Mouse (Mus musculus) heart, embryonic 10.5 days (tissue): ENCODE results near the gene Ctnna3. TPM values are rescaled to one million over a fixed set of nuclear protein-coding genes. Genes with fewer than 3 reads are reported as not detected.

Experiments
- DNase-seq: peaks from one replicate; pipeline ENCODE4 v3.0.0-alpha.2; 2017; ENCODE audit warnings: low spot score
- H3K27ac ChIP-seq: fragments of 300-500 bp; sonication (generic); 2 replicates; pipeline ENCODE4 v1.5.1; 2016; ENCODE audit warnings: mild to moderate bottlenecking
- H3K27me3 ChIP-seq: fragments of 300-500 bp; sonication (generic); 2 replicates; pipeline ENCODE4 v1.6.1; 2016; ENCODE audit warnings: mild to moderate bottlenecking; ENCODE audit not compliant: poor library complexity, insufficient read depth, severe bottlenecking
- H3K36me3 ChIP-seq: fragments of 300-500 bp; sonication (generic); 2 replicates; pipeline ENCODE4 v1.6.1; 2016; ENCODE audit warnings: mild to moderate bottlenecking, moderate library complexity
- H3K4me1 ChIP-seq: fragments of 300-500 bp; sonication (generic); 2 replicates; pipeline ENCODE4 v1.6.1; 2016; ENCODE audit warnings: mild to moderate bottlenecking
- H3K4me3 ChIP-seq: fragments of 300-500 bp; sonication (generic); 2 replicates; pipeline ENCODE4 v1.5.1; 2016; ENCODE audit warnings: mild to moderate bottlenecking, moderate library complexity
- H3K9me3 ChIP-seq: fragments of 300-500 bp; sonication (generic); 2 replicates; pipeline ENCODE4 v1.6.1; 2016; ENCODE audit warnings: mild to moderate bottlenecking, moderate library complexity
- WGBS: fragments of 180-500 bp; shearing (Covaris S2); methylation state at CpG from one replicate; pipeline ENCODE4 v1.1.7; 2016; 5-methylcytosine and 5-hydroxymethylcytosine counted together
- polyA plus RNA-seq: library from polyadenylated mRNA; unstranded; fragments of >200 nt; fragmentation: Nextera tagmentation; extraction: Ambion mirVana; gene quantifications from 2 replicates; pipeline ENCODE4 v1.2.1, GENCODE M21; 2016

Ctnna3 gene
- polyA plus RNA-seq, 1 experiment from 2014 or later: 14.2 TPM

DNA sequence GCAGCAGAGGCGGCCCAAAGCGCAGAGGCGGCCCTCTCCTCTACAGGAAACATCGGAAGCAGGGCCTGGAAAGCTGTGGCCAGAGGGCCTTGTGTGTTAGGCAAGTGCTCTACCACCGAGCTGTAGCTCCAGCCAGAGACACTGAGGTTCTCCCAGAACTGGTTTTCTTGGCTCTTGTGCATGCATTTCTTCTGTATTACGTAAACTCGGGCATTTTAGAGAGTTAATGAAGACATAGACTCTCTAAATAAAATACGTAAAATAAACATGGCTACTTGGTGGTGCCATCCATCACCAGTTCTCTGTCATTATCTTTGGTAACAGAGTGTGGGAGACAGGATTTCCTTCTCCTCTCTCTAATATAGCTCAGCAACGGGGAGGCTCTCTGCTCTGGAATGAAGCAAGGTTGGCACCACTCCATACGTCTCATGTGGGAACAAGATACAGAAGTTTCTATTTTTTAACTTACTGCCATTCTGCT lies 46.3 kb downstream of the Ctnna3 start:
- Histone ChIP-seq H3K36me3 (no peaks in the 10 kb centered on the region), H3K27ac (peak overlapping the region; percentile 67), H3K27me3 (no peaks in the 10 kb centered on the region), H3K4me3 (no peak overlapping the region), H3K9me3 (no peaks in the 10 kb centered on the region), H3K4me1 (peaks cover 30% of the 10 kb centered on the region)
- WGBS: 46% methylated on average over 10 of the region's 10 CpGs
- no peak for DNase-seq

DNA sequence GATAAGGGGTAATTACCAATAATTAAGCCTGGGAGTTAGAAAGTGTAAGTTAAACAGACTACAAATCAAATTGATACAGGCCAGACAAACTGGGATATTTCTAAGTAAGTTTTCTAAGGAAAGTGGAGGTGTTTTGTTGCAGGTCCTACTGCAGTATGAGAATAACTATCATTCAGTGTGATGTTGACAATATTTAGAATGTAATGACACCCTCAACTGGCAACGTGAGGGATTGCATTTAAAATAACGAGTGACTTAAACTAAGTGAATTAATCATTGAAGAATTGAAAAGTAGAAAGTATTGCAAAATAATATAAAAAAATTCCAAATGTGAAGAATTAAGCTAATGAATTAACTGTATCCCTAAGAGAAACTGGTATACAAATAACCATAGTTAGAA lies 49.0 kb downstream of the Ctnna3 start:
- Histone ChIP-seq H3K27ac (no peak overlapping the region), H3K4me3 (no peak overlapping the region), H3K36me3 (no peaks in the 10 kb centered on the region), H3K4me1 (peaks cover 36% of the 10 kb centered on the region), H3K9me3 (no peaks in the 10 kb centered on the region), H3K27me3 (no peaks in the 10 kb centered on the region)
- DNase-seq: no peak
- WGBS: 40% methylated on average over 2 of the region's 2 CpGs

DNA sequence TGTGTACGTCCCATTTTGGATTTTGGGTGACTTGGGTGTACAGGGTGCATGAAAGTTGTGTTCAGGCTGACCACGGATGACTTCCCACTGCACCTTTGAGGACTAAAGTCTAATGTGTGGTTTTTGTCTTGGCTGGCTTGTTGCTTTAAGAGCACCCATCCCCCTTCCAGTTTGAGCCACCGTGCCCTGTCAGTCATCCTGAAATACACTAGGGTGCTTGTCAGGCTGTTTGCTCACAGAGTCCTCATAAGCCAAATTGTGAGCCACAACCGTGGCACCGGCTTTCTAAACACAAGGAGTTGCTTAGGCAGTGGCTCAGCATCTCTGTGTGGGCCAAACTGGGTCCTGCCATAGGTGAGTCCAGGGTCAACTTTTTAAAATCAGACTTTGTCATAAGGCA lies 50.2 kb downstream of the Ctnna3 start:
- Histone ChIP-seq H3K4me1 (peaks cover 36% of the 10 kb centered on the region), H3K27ac (peak overlapping the region; percentile 36; the same call in 1 of the 2 replicates), H3K36me3 (no peaks in the 10 kb centered on the region), H3K9me3 (no peaks in the 10 kb centered on the region), H3K27me3 (no peaks in the 10 kb centered on the region), H3K4me3 (peak overlapping the region; percentile 24; the same call in 1 of the 2 replicates)
- 55% methylated on average over 5 of the region's 5 CpGs for WGBS
- DNase-seq: no peak

DNA sequence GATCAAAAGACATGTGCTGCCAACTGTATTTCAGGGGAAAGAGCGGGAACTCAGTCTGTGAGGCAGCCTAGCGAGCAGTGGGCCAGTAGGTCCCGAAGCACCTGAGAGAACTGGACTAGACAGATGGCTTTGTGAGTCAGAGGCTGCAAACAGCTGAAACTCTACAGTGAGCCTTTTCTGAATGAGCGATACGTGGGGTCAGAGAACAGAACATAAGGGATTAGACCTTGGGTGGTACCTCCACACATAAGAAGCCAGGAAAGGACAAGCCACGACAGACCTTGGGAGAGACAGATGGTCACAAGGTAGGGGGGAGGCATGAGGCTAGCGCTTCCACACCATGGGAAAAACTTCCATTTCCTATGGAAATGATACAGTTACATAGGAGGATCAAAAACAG lies 58.4 kb downstream of the Ctnna3 start:
- Histone ChIP-seq H3K4me1 (no peaks in the 10 kb centered on the region), H3K9me3 (no peaks in the 10 kb centered on the region), H3K27ac (no peak overlapping the region), H3K27me3 (no peaks in the 10 kb centered on the region), H3K36me3 (peaks cover 7% of the 10 kb centered on the region; the same call in 1 of the 2 replicates), H3K4me3 (no peak overlapping the region)
- 83% methylated on average over 7 of the region's 7 CpGs for WGBS
- DNase-seq: no peak

DNA sequence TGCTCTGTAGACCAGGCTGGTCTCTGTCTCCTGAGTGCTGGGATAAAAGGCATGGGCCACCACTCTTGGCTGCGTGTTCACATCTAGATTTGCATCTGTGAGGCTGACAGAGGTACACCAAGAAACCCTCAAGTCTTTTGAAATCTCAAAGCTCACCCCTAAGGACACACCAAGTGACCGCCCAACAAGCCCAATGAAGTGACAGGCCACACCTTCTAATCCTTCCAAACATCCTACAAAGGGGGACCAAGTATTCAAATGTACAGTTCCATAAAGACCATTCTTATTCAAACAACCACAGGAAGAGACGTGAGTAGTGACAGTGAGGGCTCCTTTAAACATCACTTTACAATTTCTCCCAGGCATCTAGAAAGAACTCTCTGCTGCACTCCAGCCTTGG lies 94.1 kb downstream of the Ctnna3 start:
- DNase-seq: no peak
- H3K9me3 ChIP-seq: no peaks in the 10 kb centered on the region
- no peaks in the 10 kb centered on the region for H3K27me3 ChIP-seq
- WGBS: 78% methylated on average over 3 of the region's 3 CpGs
- H3K4me3 ChIP-seq: no peak overlapping the region
- no peak overlapping the region for H3K27ac ChIP-seq
- H3K4me1 ChIP-seq: peaks cover 8% of the 10 kb centered on the region; the same call in 1 of the 2 replicates
- H3K36me3 ChIP-seq: peaks cover 20% of the 10 kb centered on the region

DNA sequence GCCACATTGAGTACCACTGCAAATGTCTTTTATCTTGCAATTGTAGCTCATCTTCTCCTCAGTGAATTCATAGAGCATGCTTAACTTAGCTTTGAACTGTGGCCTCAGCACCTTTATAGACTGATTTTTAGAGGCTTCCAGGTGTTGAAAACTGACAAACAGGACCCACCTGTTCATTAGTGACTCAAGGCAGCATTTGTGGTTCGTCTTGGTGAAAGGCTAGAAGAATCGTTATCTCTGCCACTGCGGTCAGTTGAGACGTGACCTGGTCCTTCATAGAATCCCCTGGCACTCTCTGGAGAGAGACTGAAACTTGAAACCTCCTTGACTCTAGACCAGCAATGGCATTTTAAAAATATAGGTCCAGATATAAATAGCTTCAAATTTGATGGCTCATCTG lies 96.1 kb downstream of the Ctnna3 start:
- no peak for DNase-seq
- WGBS: 35% methylated on average over 4 of the region's 4 CpGs
- Histone ChIP-seq H3K4me3 (no peak overlapping the region), H3K36me3 (peaks cover 20% of the 10 kb centered on the region), H3K27ac (no peak overlapping the region), H3K4me1 (peaks cover 8% of the 10 kb centered on the region; the same call in 1 of the 2 replicates), H3K9me3 (no peaks in the 10 kb centered on the region), H3K27me3 (no peaks in the 10 kb centered on the region)

DNA sequence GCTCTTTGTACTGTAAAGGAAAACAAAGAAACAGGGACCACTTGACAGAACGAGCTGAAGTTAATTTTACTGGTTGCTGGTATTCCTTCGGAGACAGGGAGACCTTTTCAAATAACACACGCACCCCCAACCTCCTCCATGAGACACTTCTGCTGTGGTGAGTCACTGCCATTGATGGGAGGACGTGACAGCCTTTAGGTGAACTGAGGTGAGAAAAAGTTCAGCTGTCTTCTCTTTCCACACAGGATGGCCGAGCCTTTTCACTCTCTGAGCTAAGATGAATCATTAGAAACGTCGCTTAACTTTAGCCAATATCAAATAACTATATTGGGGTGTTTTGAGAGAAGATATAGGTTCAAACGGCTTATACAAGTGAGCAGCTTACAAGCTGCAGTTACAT lies 102.5 kb downstream of the Ctnna3 start:
- WGBS: 68% methylated on average over 8 of the region's 8 CpGs

DNA sequence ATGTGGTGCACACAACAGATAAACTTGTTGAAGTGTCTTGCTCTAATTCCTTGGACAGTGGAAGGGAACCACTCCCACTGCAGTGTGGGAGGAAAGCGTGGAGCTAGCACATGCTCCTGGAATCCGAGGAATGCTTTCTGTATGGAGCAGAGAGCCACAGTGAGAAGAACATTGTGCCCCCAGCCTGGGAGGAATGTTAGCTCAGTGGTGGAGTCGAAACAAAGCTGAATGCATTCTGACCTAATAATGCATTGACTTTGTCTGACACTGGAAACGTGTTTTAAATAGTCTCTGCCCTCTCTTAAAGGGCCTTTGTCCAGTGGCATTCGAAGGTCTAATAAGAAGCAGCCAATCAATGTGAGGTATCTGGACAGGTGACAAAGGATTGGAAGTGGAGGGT lies 111.9 kb downstream of the Ctnna3 start:
- peak overlapping the region; percentile 76 for H3K27ac ChIP-seq
- no peaks in the 10 kb centered on the region for H3K27me3 ChIP-seq
- peaks cover 21% of the 10 kb centered on the region; the same call in 1 of the 2 replicates for H3K4me1 ChIP-seq
- peak; percentile 89 for DNase-seq
- H3K36me3 ChIP-seq: peaks cover 16% of the 10 kb centered on the region; the same call in 1 of the 2 replicates
- H3K4me3 ChIP-seq: no peak overlapping the region
- H3K9me3 ChIP-seq: no peaks in the 10 kb centered on the region
- 15% methylated on average over 5 of the region's 5 CpGs for WGBS

More for the DNA sequence above, 102.5 kb downstream of the Ctnna3 start:
- peaks cover 4% of the 10 kb centered on the region; the same call in 1 of the 2 replicates for H3K4me1 ChIP-seq
- no peaks in the 10 kb centered on the region for H3K9me3 ChIP-seq
- no peaks in the 10 kb centered on the region for H3K27me3 ChIP-seq
- peaks cover 6% of the 10 kb centered on the region; the same call in 1 of the 2 replicates for H3K36me3 ChIP-seq
- H3K4me3 ChIP-seq: no peak overlapping the region
- DNase-seq: peak; percentile 55
- no peak overlapping the region for H3K27ac ChIP-seq

DNA sequence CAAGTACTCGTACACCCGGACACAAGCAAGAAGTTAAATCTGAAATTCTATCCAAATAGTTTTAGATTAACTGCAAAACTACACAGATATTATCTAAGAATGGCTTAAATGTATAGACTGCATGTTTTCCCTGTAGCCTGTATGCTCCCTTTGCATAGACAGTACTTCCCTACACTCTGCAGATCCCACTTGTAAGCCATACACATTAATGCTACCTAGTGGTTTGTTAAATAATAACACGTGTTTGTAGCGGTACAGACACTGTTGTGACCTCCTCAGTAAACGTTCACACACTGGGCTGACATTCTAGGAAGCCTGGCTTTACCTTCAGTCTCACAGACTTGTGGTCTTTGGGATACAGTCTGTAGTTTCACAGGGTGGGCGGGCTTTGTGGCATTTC lies 112.6 kb downstream of the Ctnna3 start:
- 63% methylated on average over 6 of the region's 6 CpGs for WGBS
- no peaks in the 10 kb centered on the region for H3K27me3 ChIP-seq
- no peak overlapping the region for H3K4me3 ChIP-seq
- peak overlapping the region; percentile 76; the same call in 1 of the 2 replicates for H3K27ac ChIP-seq
- H3K9me3 ChIP-seq: no peaks in the 10 kb centered on the region
- H3K36me3 ChIP-seq: peaks cover 15% of the 10 kb centered on the region; the same call in 1 of the 2 replicates
- DNase-seq: no peak
- H3K4me1 ChIP-seq: peaks cover 21% of the 10 kb centered on the region; the same call in 1 of the 2 replicates

DNA sequence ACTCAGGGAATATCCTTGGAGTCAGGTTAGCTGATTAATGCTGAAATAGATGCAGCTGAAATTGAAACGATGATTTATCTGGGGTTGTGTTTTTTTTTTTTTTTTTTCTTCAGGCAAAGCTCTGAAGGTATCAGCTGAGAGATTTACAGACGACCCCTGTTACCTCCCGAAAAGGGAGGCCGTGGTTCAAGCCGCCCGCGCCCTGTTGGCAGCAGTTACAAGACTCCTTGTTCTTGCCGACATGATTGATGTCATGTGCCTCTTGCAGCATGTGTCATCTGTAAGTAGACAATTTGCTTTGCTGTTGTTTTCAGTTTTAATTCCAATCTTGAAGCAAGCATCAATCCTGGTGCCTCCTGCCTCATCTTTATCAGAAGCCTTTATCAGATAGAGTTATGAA lies 136.8 kb downstream of the Ctnna3 start:
- 88% methylated on average over 8 of the region's 8 CpGs for WGBS
- Histone ChIP-seq H3K4me1 (no peaks in the 10 kb centered on the region), H3K36me3 (peaks cover 26% of the 10 kb centered on the region), H3K4me3 (no peak overlapping the region), H3K27ac (no peak overlapping the region), H3K27me3 (no peaks in the 10 kb centered on the region), H3K9me3 (peaks cover 6% of the 10 kb centered on the region; the same call in 1 of the 2 replicates)
- no peak for DNase-seq

DNA sequence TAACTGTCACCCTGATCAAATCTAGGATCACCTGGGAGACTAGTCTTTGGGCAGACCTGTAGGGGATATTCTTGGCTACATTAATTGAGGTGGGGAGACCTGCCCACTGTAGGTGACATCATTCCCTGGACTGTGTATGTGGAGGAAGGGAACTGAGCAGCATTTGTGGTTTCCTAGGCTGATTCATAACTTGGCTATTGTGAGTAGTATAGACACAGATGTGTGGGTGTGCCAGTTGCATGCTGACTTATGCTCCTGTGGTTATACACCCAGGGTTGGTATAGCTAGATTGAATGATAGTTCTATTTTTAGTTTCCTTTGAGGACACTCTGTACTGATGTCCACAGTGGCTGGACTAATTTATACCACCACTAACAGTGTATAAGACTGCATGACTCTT lies 141.7 kb downstream of the Ctnna3 start:
- H3K4me3 ChIP-seq: no peak overlapping the region
- H3K36me3 ChIP-seq: peaks cover 43% of the 10 kb centered on the region
- H3K9me3 ChIP-seq: peaks cover 6% of the 10 kb centered on the region; the same call in 1 of the 2 replicates
- H3K27ac ChIP-seq: no peak overlapping the region
- H3K4me1 ChIP-seq: no peaks in the 10 kb centered on the region
- no peaks in the 10 kb centered on the region for H3K27me3 ChIP-seq
- no peak for DNase-seq

DNA sequence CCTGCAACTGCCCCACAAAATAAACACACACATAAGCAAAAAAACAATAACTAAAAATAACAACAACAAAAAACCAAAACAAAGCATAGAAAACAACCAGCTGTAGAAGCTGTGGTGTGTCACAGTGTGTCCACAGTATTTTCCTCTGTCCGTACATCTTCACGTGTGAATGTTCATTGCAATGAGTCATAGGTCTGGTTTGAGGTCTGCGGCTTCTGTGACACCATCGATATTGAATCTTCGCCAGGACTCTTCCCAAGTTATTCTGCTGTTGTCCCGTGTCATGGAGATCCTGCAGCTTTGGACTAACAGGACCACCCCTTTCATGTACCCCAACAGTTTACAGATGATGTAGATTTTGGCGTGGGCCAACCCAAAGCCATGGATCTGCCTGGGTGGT lies 143.0 kb downstream of the Ctnna3 start:
- H3K27ac ChIP-seq: no peak overlapping the region
- no peaks in the 10 kb centered on the region for H3K27me3 ChIP-seq
- no peak for DNase-seq
- peaks cover 6% of the 10 kb centered on the region; the same call in 1 of the 2 replicates for H3K9me3 ChIP-seq
- no peak overlapping the region for H3K4me3 ChIP-seq
- WGBS: 93% methylated on average over 7 of the region's 7 CpGs
- H3K4me1 ChIP-seq: no peaks in the 10 kb centered on the region
- H3K36me3 ChIP-seq: peaks cover 39% of the 10 kb centered on the region

DNA sequence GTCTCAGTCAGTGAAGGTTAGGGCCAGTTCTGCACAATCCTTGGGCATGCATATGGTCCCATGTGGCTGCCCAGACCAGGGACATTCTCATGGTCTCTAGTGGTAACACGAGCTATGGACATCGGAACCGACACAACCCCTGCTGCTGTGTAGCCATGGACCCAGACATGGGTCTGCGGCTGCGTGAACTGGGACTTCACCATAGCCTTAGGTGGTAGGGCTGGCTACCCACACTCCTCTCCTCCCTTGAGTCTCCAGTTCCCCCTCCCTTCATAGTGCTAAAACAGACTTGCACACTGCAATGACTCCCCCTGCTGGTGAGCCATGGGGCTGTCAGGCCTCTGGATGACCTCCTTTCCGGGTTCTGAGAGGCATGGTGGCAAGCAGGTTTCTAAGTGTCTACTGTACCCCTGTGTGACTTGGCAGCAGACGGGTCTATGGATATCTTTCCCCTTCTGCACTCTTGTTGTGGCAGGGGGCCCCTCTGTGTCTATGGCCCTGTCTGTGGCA lies 144.3 kb downstream of the Ctnna3 start:
- no peaks in the 10 kb centered on the region for H3K4me1 ChIP-seq
- DNase-seq: no peak

More for the DNA sequence above, 144.3 kb downstream of the Ctnna3 start:
- peaks cover 32% of the 10 kb centered on the region for H3K36me3 ChIP-seq
- WGBS: 79% methylated on average over 7 of the region's 7 CpGs
- H3K4me3 ChIP-seq: no peak overlapping the region
- H3K27me3 ChIP-seq: no peaks in the 10 kb centered on the region
- peaks cover 6% of the 10 kb centered on the region; the same call in 1 of the 2 replicates for H3K9me3 ChIP-seq
- no peak overlapping the region for H3K27ac ChIP-seq
